Mouse (Mus musculus) kidney, embryonic 16.5 days (tissue): ENCODE data around the gene Gm10277. TPM values are rescaled to one million over a fixed set of nuclear protein-coding genes. Genes with fewer than 3 reads are reported as not detected.

ENCODE experiments used
- ATAC-seq: fragments of 200-750 bp; cut with Nextera tagmentation; 2 replicates; pipeline ENCODE4 v1.8.0; 2017; ENCODE audit warnings: moderate TSS enrichment; ENCODE audit not compliant: low FRiP score, low TSS enrichment
- H3K27ac ChIP-seq: fragments of 300-500 bp; sonication (generic); 2 replicates; pipeline ENCODE4 v1.5.1; 2014; ENCODE audit warnings: low read length
- H3K27me3 ChIP-seq: fragments of 300-500 bp; sonication (generic); 2 replicates; pipeline ENCODE4 v1.6.1; 2014; ENCODE audit warnings: low read length, control low read depth, mixed read lengths; ENCODE audit not compliant: insufficient read depth
- H3K36me3 ChIP-seq: fragments of 300-500 bp; sonication (generic); 2 replicates; pipeline ENCODE4 v1.6.1; 2014; ENCODE audit warnings: low read length, control low read depth, mixed read lengths; ENCODE audit not compliant: insufficient read depth
- H3K4me1 ChIP-seq: fragments of 300-500 bp; sonication (generic); 2 replicates; pipeline ENCODE4 v1.6.1; 2014; ENCODE audit warnings: low read length, control low read depth, mixed read lengths; ENCODE audit not compliant: insufficient read depth
- H3K4me2 ChIP-seq: fragments of 300-500 bp; sonication (generic); replicated peaks from 2 replicates; pipeline ENCODE4 v1.6.1; 2014; ENCODE audit warnings: low read depth, low read length
- H3K4me3 ChIP-seq: fragments of 300-500 bp; sonication (generic); 2 replicates; pipeline ENCODE4 v1.5.1; 2014; ENCODE audit warnings: mild to moderate bottlenecking, low read length
- H3K9ac ChIP-seq: fragments of 300-500 bp; sonication (generic); replicated peaks from 2 replicates; pipeline ENCODE4 v1.6.1; 2014; ENCODE audit warnings: low read length
- H3K9me3 ChIP-seq: fragments of 300-500 bp; sonication (generic); 2 replicates; pipeline ENCODE4 v1.6.1; 2016; ENCODE audit warnings: low read length, control low read depth
- WGBS: fragments of 180-500 bp; shearing (Covaris S2); extraction: QIAGEN DNeasy Blood & Tissue Kit; methylation state at CpG from one replicate; pipeline ENCODE4 v1.1.7; 2014; 5-methylcytosine and 5-hydroxymethylcytosine counted together
- polyA plus RNA-seq: library from polyadenylated mRNA; unstranded; fragments of >200 nt; fragmentation: Nextera tagmentation; extraction: Ambion mirVana; gene quantifications from 2 replicates; pipeline ENCODE4 v1.2.1, GENCODE M21; 2015

Gm10277 gene
- polyA plus RNA-seq, 1 experiment from 2014 or later: 1.5 TPM

GRCm38 (mm10) chr11:77779240-77779639 is 8.3 kb downstream of the Gm10277 start:
- H3K9me3 ChIP-seq: no peaks in the 10 kb centered on the region
- no peak overlapping the region for H3K9ac ChIP-seq
- H3K4me2 ChIP-seq: no peak overlapping the region
- peaks cover 11% of the 10 kb centered on the region for H3K36me3 ChIP-seq
- H3K4me3 ChIP-seq: no peak overlapping the region
- ATAC-seq: no peak
- peaks cover 23% of the 10 kb centered on the region for H3K4me1 ChIP-seq
- H3K27ac ChIP-seq: 0 out of 2 replicates have a peak overlapping the region, but pooled peaks have one; percentile 10
- no peaks in the 10 kb centered on the region for H3K27me3 ChIP-seq
- WGBS: 14% methylated on average over 1 of the region's 1 CpGs

GRCm38 (mm10) chr11:77777937-77778336 is 9.6 kb downstream of the Gm10277 start:
- Histone ChIP-seq H3K4me2 (no peak overlapping the region), H3K9ac (no peak overlapping the region), H3K4me3 (no peak overlapping the region), H3K4me1 (peaks cover 11% of the 10 kb centered on the region), H3K36me3 (peaks cover 11% of the 10 kb centered on the region), H3K9me3 (no peaks in the 10 kb centered on the region), H3K27me3 (no peaks in the 10 kb centered on the region), H3K27ac (no peak overlapping the region)
- 93% methylated on average over 17 of the region's 17 CpGs for WGBS
- no peak for ATAC-seq

GRCm38 (mm10) chr11:77777436-77777835 is 10.1 kb downstream of the Gm10277 start:
- Histone ChIP-seq H3K36me3 (peaks cover 11% of the 10 kb centered on the region), H3K4me3 (no peak overlapping the region), H3K4me1 (peaks cover 11% of the 10 kb centered on the region), H3K9ac (no peak overlapping the region), H3K4me2 (no peak overlapping the region), H3K9me3 (no peaks in the 10 kb centered on the region), H3K27me3 (no peaks in the 10 kb centered on the region), H3K27ac (no peak overlapping the region)
- ATAC-seq: no peak
- 78% methylated on average over 17 of the region's 17 CpGs for WGBS

GRCm38 (mm10) chr11:77775701-77776400 is 11.7 kb downstream of the Gm10277 start:
- no peak overlapping the region for H3K4me2 ChIP-seq
- H3K36me3 ChIP-seq: peaks cover 11% of the 10 kb centered on the region
- no peaks in the 10 kb centered on the region for H3K27me3 ChIP-seq
- peak overlapping the region; percentile 84 for H3K27ac ChIP-seq
- no peaks in the 10 kb centered on the region for H3K9me3 ChIP-seq
- no peak overlapping the region for H3K4me3 ChIP-seq
- ATAC-seq: no peak
- H3K4me1 ChIP-seq: peaks cover 16% of the 10 kb centered on the region
- H3K9ac ChIP-seq: 0 out of 2 replicates have a peak overlapping the region, but pooled peaks have one; percentile 41
- 42% methylated on average over 9 of the region's 9 CpGs for WGBS

- H3K4me2 ChIP-seq: 0 out of 2 replicates have a peak overlapping the region, but pooled peaks have one; percentile 7
- H3K4me1 ChIP-seq: peaks cover 23% of the 10 kb centered on the region
- ATAC-seq: peak; percentile 89
- H3K9ac ChIP-seq: peak overlapping the region; percentile 33
- H3K27me3 ChIP-seq: no peaks in the 10 kb centered on the region
- no peak overlapping the region for H3K4me3 ChIP-seq
- H3K9me3 ChIP-seq: no peaks in the 10 kb centered on the region
- H3K36me3 ChIP-seq: no peaks in the 10 kb centered on the region
- H3K27ac ChIP-seq: peak overlapping the region; percentile 92
- 58% methylated on average over 8 of the region's 8 CpGs for WGBS
Observed at GRCm38 (mm10) chr11:77771879-77772713, 15.5 kb downstream of the Gm10277 start.

- Histone ChIP-seq H3K36me3 (no peaks in the 10 kb centered on the region), H3K27ac (no peak overlapping the region), H3K9ac (no peak overlapping the region), H3K27me3 (no peaks in the 10 kb centered on the region), H3K4me1 (peaks cover 34% of the 10 kb centered on the region), H3K9me3 (no peaks in the 10 kb centered on the region), H3K4me3 (no peak overlapping the region), H3K4me2 (no peak overlapping the region)
- 72% methylated on average over 8 of the region's 8 CpGs for WGBS
- ATAC-seq: no peak
Observed at GRCm38 (mm10) chr11:77770346-77770745, 17.2 kb downstream of the Gm10277 start.

GRCm38 (mm10) chr11:77769496-77769895 is 18.1 kb downstream of the Gm10277 start:
- no peaks in the 10 kb centered on the region for H3K27me3 ChIP-seq
- no peak overlapping the region for H3K4me3 ChIP-seq
- H3K4me1 ChIP-seq: peaks cover 43% of the 10 kb centered on the region
- ATAC-seq: no peak
- 70% methylated on average over 4 of the region's 4 CpGs for WGBS
- H3K36me3 ChIP-seq: no peaks in the 10 kb centered on the region
- H3K9me3 ChIP-seq: no peaks in the 10 kb centered on the region
- H3K4me2 ChIP-seq: no peak overlapping the region
- H3K27ac ChIP-seq: no peak overlapping the region
- no peak overlapping the region for H3K9ac ChIP-seq

- WGBS: under 1% methylated on average over 35 of the region's 35 CpGs
- no peaks in the 10 kb centered on the region for H3K27me3 ChIP-seq
- ATAC-seq: peak; percentile 72
- H3K4me3 ChIP-seq: peak overlapping the region; percentile 44
- H3K4me1 ChIP-seq: peaks cover 44% of the 10 kb centered on the region
- no peaks in the 10 kb centered on the region for H3K9me3 ChIP-seq
- H3K9ac ChIP-seq: peak overlapping the region; percentile 65
- peak overlapping the region; percentile 91 for H3K27ac ChIP-seq
- H3K4me2 ChIP-seq: peak overlapping the region; percentile 74
- H3K36me3 ChIP-seq: no peaks in the 10 kb centered on the region
Observed at GRCm38 (mm10) chr11:77766351-77767001, 21.1 kb downstream of the Gm10277 start.

GRCm38 (mm10) chr11:77765459-77765777 is 22.1 kb downstream of the Gm10277 start:
- Histone ChIP-seq H3K27me3 (no peaks in the 10 kb centered on the region), H3K9me3 (no peaks in the 10 kb centered on the region), H3K36me3 (no peaks in the 10 kb centered on the region), H3K27ac (peak overlapping the region; percentile 91), H3K9ac (peak overlapping the region; percentile 39; the same call in 1 of the 2 replicates), H3K4me1 (peaks cover 44% of the 10 kb centered on the region), H3K4me2 (peak overlapping the region; percentile 74), H3K4me3 (peak overlapping the region; percentile 17)
- 41% methylated on average over 4 of the region's 4 CpGs for whole genome bisulfite sequencing
- no peak for ATAC-seq
